10 mouse cellular contexts compared by ENCODE assay signal in the genomic region with DNA sequence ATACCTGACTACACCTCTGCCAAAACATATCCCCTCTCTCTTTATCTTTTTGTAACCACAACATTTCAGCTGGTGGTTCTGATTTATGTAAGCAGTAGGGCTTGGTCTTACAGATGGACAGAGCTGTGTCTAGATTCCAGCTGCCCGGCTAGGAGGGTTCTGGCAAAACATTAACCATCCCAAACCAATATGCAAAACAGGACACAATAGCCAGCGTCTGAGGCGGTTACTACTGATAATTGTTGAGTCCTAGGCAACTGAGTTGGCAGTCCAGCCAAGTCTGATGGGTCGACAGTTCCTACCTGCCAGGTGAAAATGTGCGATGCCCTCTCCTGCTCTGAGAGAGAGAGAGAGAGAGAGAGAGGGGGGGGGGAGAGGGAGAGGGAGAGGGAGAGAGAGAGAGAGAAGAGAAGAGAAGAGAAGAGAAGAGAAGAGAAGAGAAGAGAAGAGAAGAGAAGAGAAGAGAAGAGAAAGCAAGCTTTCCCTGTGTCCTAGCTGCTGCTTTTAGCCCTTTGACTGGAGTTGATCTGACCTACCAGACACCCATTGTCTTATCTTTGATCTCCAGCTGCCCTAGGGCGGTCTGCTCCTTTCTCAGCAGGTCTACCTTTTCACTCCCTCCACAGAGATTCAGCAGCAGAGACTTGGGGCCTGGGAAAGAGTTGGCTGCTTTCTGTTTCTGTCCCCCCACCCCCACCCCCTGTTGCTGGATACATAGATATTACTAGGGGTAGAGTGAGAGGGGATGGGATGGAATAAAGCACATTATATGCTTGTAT. TPM values are rescaled to one million over a fixed set of nuclear protein-coding genes. Genes with fewer than 3 reads are reported as not detected.
DNase-seq lines count a peak whose midpoint lies in the region; ATAC-seq lines count a peak whose summit lies in the region.
"Had no signal": no experiment of that assay in that cellular context is flagged by ENCODE, and none has a peak within 500 bp of the region (broad histone marks: within the 10 kb centered on the region; RNA-seq: fewer than 3 reads in every experiment).

No protein-coding gene starts in this region.

- no peak overlapping the region for H3K9ac ChIP-seq in forebrain, embryonic 14.5 days (ENCODE audit: low read length)

- no peak overlapping the region for H3K4me2 ChIP-seq in forebrain, embryonic 14.5 days (ENCODE audit: low read length)

- DNase-seq in spleen, adult 12 weeks (ENCODE audit: low spot score): peak; percentile 56
- DNase-seq in spleen, adult 18-20 months: no peak
- peak; percentile 82 for DNase-seq in liver
- no peak for DNase-seq in forebrain, embryonic 14.5 days (ENCODE audit: low spot score)
- DNase-seq: embryo, embryonic 11 days; heart, postnatal 4 days had no signal

- no peaks in the 10 kb centered on the region for H3K27me3 ChIP-seq in forebrain, embryonic 14.5 days (replicated peaks; ENCODE audit: control insufficient read depth, insufficient read depth, low read length)

- no peaks in the 10 kb centered on the region for H3K4me1 ChIP-seq in forebrain, embryonic 14.5 days (ENCODE audit: control insufficient read depth, insufficient read depth, low read length)

- peak; percentile 92 for ATAC-seq in erythroid progenitor cell, adult 5-6 weeks (replicated peaks; ENCODE audit: low FRiP score, poor library complexity, severe bottlenecking)
- ATAC-seq in monocyte, adult 5-6 weeks (replicated peaks; ENCODE audit: insufficient number of reproducible peaks, low FRiP score, low TSS enrichment, poor library complexity, severe bottlenecking): no peak
- ATAC-seq in frontal cortex, adult (ENCODE audit: low TSS enrichment): no peak
- ATAC-seq in forebrain, embryonic 14.5 days: no peak

- no peaks in the 10 kb centered on the region for H3K36me3 ChIP-seq in forebrain, embryonic 14.5 days (ENCODE audit: control insufficient read depth, insufficient read depth, low read length)

- no peak overlapping the region for H3K27ac ChIP-seq in forebrain, embryonic 14.5 days (ENCODE audit: low read depth, low read length)

- no peak overlapping the region for H3K4me3 ChIP-seq in forebrain, embryonic 14.5 days (ENCODE audit: low read depth, low read length)
- H3K4me3 ChIP-seq: myocyte had no signal

- WGBS in forebrain, embryonic 14.5 days: 62% methylated on average over 6 of the region's 6 CpGs

- H3K9me3 ChIP-seq in forebrain, embryonic 14.5 days (replicated peaks; ENCODE audit: control insufficient read depth, low read length): no peaks in the 10 kb centered on the region

RNA-seq across cellular contexts. Expression of a gene that starts 7.6 kb away (rescaled TPM):
- total RNA-seq in erythroid progenitor cell, adult 5-6 weeks (2015; ENCODE audit: low replicate concordance): 8.0 and 15.9 TPM in 2 replicates
- total RNA-seq in erythroid progenitor cell, adult 5-6 weeks (2017; ENCODE audit: low replicate concordance): 11.2 and 36.3 TPM in 2 replicates
- 0.49 to 1.2 TPM (median 1.2 TPM) in 3 replicates for total RNA-seq in monocyte, adult 5-6 weeks (2017)
- polyA plus RNA-seq in forebrain, embryonic 14.5 days (2014; fragmentation: Nextera tagmentation; extraction: Ambion mirVana): 4.1 and 4.5 TPM in 2 replicates

RNA-seq across cellular contexts. Expression of a gene that starts 58.7 kb away (rescaled TPM):
- total RNA-seq in erythroid progenitor cell, adult 5-6 weeks (2015; ENCODE audit: low replicate concordance): 14.4 and 32.7 TPM in 2 replicates
- total RNA-seq in erythroid progenitor cell, adult 5-6 weeks (2017; ENCODE audit: low replicate concordance): 8.8 and 22.2 TPM in 2 replicates
- total RNA-seq in monocyte, adult 5-6 weeks (2017): 1.1 to 11.9 TPM (median 5.0 TPM) in 3 replicates
- polyA plus RNA-seq in forebrain, embryonic 14.5 days (2014; fragmentation: Nextera tagmentation; extraction: Ambion mirVana): 27.7 and 28.4 TPM in 2 replicates

RNA-seq across cellular contexts. Expression of a gene that starts 58.8 kb away (rescaled TPM):
- 3.2 and 8.8 TPM in 2 replicates for total RNA-seq in erythroid progenitor cell, adult 5-6 weeks (2015; ENCODE audit: low replicate concordance)
- 4.1 and 7.7 TPM in 2 replicates for total RNA-seq in erythroid progenitor cell, adult 5-6 weeks (2017; ENCODE audit: low replicate concordance)
- total RNA-seq in monocyte, adult 5-6 weeks (2017): 0.38 to 1.8 TPM in 2 of 3 replicates, not detected in the other
- 9.0 and 12.7 TPM in 2 replicates for polyA plus RNA-seq in forebrain, embryonic 14.5 days (2014; fragmentation: Nextera tagmentation; extraction: Ambion mirVana)

Comparison
In these comparisons a context has a peak if more than half of its experiments do, and no peak if none do; other contexts are left out.
1. DNase-seq: peak in spleen, adult 12 weeks (single experiment) and liver (single experiment); none in spleen, adult 18-20 months (0 of 2) and forebrain, embryonic 14.5 days (single experiment).